11 mouse cellular contexts compared by ENCODE assay signal in the genomic region with DNA sequence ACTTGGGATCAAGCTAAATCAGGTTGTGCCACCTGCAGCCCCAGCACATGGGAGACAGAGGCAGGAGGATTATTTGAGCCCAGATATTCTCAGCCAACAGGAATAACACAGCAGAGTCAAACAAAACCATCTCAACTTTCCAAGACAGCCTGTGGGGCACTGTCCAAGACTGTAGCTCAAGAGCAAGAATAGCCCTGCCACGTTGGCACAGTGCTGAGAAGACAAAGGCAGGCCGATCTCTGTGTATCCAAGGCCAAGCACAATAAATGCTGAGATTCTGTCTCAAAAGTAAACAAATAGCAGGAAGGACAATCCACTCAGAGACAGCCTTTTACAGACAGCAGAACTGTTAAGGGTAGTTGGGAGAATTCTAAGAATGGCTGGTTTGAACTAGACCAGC. TPM values are rescaled to one million over a fixed set of nuclear protein-coding genes. Genes with fewer than 3 reads are reported as not detected.
DNase-seq lines count a peak whose midpoint lies in the region; ATAC-seq lines count a peak whose summit lies in the region.
"Had no signal": no experiment of that assay in that cellular context is flagged by ENCODE, and none has a peak within 500 bp of the region (broad histone marks: within the 10 kb centered on the region; RNA-seq: fewer than 3 reads in every experiment).

No protein-coding gene starts in this region.

- no peak overlapping the region for H3K4me3 ChIP-seq in kidney, embryonic 14.5 days (ENCODE audit: low read length)
- no peak overlapping the region for H3K4me3 ChIP-seq in embryonic facial prominence, embryonic 14.5 days (ENCODE audit: low read depth, low read length)
- no peak overlapping the region for H3K4me3 ChIP-seq in intestine, embryonic 16.5 days (ENCODE audit: low read length)
- H3K4me3 ChIP-seq: limb, embryonic 15.5 days had no signal

- no peaks in the 10 kb centered on the region for H3K9me3 ChIP-seq in kidney, embryonic 14.5 days (ENCODE audit: control insufficient read depth, low read length)
- no peaks in the 10 kb centered on the region for H3K9me3 ChIP-seq in embryonic facial prominence, embryonic 14.5 days (ENCODE audit: control insufficient read depth, low read length)
- H3K9me3 ChIP-seq in intestine, embryonic 16.5 days (ENCODE audit: control insufficient read depth, low read length) = no peaks in the 10 kb centered on the region
- H3K9me3 ChIP-seq: limb, embryonic 15.5 days had no signal

- no peak for ATAC-seq in kidney, embryonic 14.5 days (ENCODE audit: low FRiP score, low TSS enrichment)
- ATAC-seq in embryonic facial prominence, embryonic 14.5 days (ENCODE audit: low read depth) = no peak
- ATAC-seq in intestine, embryonic 16.5 days = peak; percentile 31

- peaks cover 18% of the 10 kb centered on the region for H3K4me1 ChIP-seq in kidney, embryonic 14.5 days (ENCODE audit: control insufficient read depth, insufficient read depth, low read length)
- peaks cover 12% of the 10 kb centered on the region for H3K4me1 ChIP-seq in embryonic facial prominence, embryonic 14.5 days (ENCODE audit: control insufficient read depth, insufficient read depth, low read length)
- H3K4me1 ChIP-seq in intestine, embryonic 16.5 days (ENCODE audit: control insufficient read depth, insufficient read depth, low read length) = peaks cover 41% of the 10 kb centered on the region

- no peaks in the 10 kb centered on the region for H3K27me3 ChIP-seq in kidney, embryonic 14.5 days (ENCODE audit: control insufficient read depth, insufficient read depth, low read length)
- H3K27me3 ChIP-seq in embryonic facial prominence, embryonic 14.5 days (replicated peaks; ENCODE audit: control insufficient read depth, insufficient read depth, low read length) = no peaks in the 10 kb centered on the region
- no peaks in the 10 kb centered on the region for H3K27me3 ChIP-seq in intestine, embryonic 16.5 days (replicated peaks; ENCODE audit: control insufficient read depth, insufficient read depth, low read length)
- H3K27me3 ChIP-seq: limb, embryonic 15.5 days had no signal

- peaks cover 2% of the 10 kb centered on the region; the same call in 1 of the 2 replicates for H3K36me3 ChIP-seq in kidney, embryonic 14.5 days (ENCODE audit: control insufficient read depth, insufficient read depth, low read length)
- H3K36me3 ChIP-seq in embryonic facial prominence, embryonic 14.5 days (ENCODE audit: control insufficient read depth, insufficient read depth, low read length) = 0 out of 2 replicates have a peak, but pooled peaks cover under 1% of the 10 kb centered on the region
- no peaks in the 10 kb centered on the region for H3K36me3 ChIP-seq in intestine, embryonic 16.5 days (ENCODE audit: control insufficient read depth, insufficient read depth, low read length)

- DNase-seq in kidney, adult 9 months = no peak
- DNase-seq in A20 (ENCODE audit: low read depth, low spot score) = peak; percentile 26
- DNase-seq in embryonic facial prominence, embryonic 14.5 days (ENCODE audit: low spot score) = no peak
- no peak for DNase-seq in adrenal gland, postnatal 10 days
- DNase-seq in left cerebral cortex, adult 11 months (ENCODE audit: low spot score) = no peak
- DNase-seq: cerebellum, adult 11-12 months; right cerebral cortex, postnatal 25 days; thymus, postnatal 14 days had no signal

- H3K4me2 ChIP-seq in kidney, embryonic 14.5 days (replicated peaks; ENCODE audit: low read depth, low read length) = no peak overlapping the region
- no peak overlapping the region for H3K4me2 ChIP-seq in embryonic facial prominence, embryonic 14.5 days (ENCODE audit: low read depth, low read length)
- H3K4me2 ChIP-seq in intestine, embryonic 16.5 days (ENCODE audit: low read depth, low read length) = no peak overlapping the region
- H3K4me2 ChIP-seq: limb, embryonic 15.5 days had no signal

- H3K9ac ChIP-seq in kidney, embryonic 14.5 days (ENCODE audit: low read depth, low read length) = no peak overlapping the region
- H3K9ac ChIP-seq in embryonic facial prominence, embryonic 14.5 days (ENCODE audit: low read depth, low read length) = no peak overlapping the region
- H3K9ac ChIP-seq in intestine, embryonic 16.5 days (ENCODE audit: low read depth, low read length) = no peak overlapping the region
- H3K9ac ChIP-seq: limb, embryonic 15.5 days had no signal

- 67% methylated on average over 2 of the region's 2 CpGs for WGBS in kidney, embryonic 14.5 days
- WGBS in embryonic facial prominence, embryonic 14.5 days = 57% methylated on average over 2 of the region's 2 CpGs
- WGBS in intestine, embryonic 16.5 days = 19% methylated on average over 2 of the region's 2 CpGs

- peak overlapping the region; percentile 66 for H3K27ac ChIP-seq in kidney, embryonic 14.5 days (ENCODE audit: low read depth, low read length)
- H3K27ac ChIP-seq in embryonic facial prominence, embryonic 14.5 days (replicated peaks; ENCODE audit: low read depth, low read length) = peak overlapping the region; percentile 54; the same call in 1 of the 2 replicates
- H3K27ac ChIP-seq in intestine, embryonic 16.5 days (ENCODE audit: low read length) = peak overlapping the region; percentile 81
- H3K27ac ChIP-seq: limb, embryonic 15.5 days had no signal

RNA-seq across cellular contexts. Expression of gene Naif1, which starts 10.1 kb away (rescaled TPM):
- polyA plus RNA-seq in kidney, embryonic 14.5 days (2014; fragmentation: Nextera tagmentation; extraction: Ambion mirVana) = 6.4 and 6.8 TPM in 2 replicates
- polyA plus RNA-seq in embryonic facial prominence, embryonic 14.5 days (2014; fragmentation: Nextera tagmentation; extraction: Ambion mirVana) = 4.9 and 5.6 TPM in 2 replicates
- 5.1 and 5.3 TPM in 2 replicates for polyA plus RNA-seq in intestine, embryonic 16.5 days (2015; fragmentation: Nextera tagmentation; extraction: Ambion mirVana)
- total RNA-seq in adrenal gland, postnatal 10 days (2021) = 1 to 10 TPM; 3.6 to 3.7 TPM

RNA-seq across cellular contexts. Expression of gene Slc25a25, which starts 11.1 kb away (rescaled TPM):
- polyA plus RNA-seq in kidney, embryonic 14.5 days (2014; fragmentation: Nextera tagmentation; extraction: Ambion mirVana) = 10.7 and 14.8 TPM in 2 replicates
- 15.8 and 17.0 TPM in 2 replicates for polyA plus RNA-seq in embryonic facial prominence, embryonic 14.5 days (2014; fragmentation: Nextera tagmentation; extraction: Ambion mirVana)
- 19.3 and 19.9 TPM in 2 replicates for polyA plus RNA-seq in intestine, embryonic 16.5 days (2015; fragmentation: Nextera tagmentation; extraction: Ambion mirVana)
- 100 to 1,000 TPM in 1 of 2 experiments, 10 to 100 TPM in 1; 36.5 to 121 TPM for total RNA-seq in adrenal gland, postnatal 10 days (2021)

RNA-seq across cellular contexts. Expression of gene Ptges2, which starts 44.5 kb away (rescaled TPM):
- 32.2 and 36.4 TPM in 2 replicates for polyA plus RNA-seq in kidney, embryonic 14.5 days (2014; fragmentation: Nextera tagmentation; extraction: Ambion mirVana)
- 28.0 and 33.5 TPM in 2 replicates for polyA plus RNA-seq in embryonic facial prominence, embryonic 14.5 days (2014; fragmentation: Nextera tagmentation; extraction: Ambion mirVana)
- polyA plus RNA-seq in intestine, embryonic 16.5 days (2015; fragmentation: Nextera tagmentation; extraction: Ambion mirVana) = 49.1 and 49.8 TPM in 2 replicates
- total RNA-seq in adrenal gland, postnatal 10 days (2021) = 10 to 100 TPM; 91.7 to 98.5 TPM

RNA-seq across cellular contexts. Expression of gene Lcn2, which starts 52.1 kb away (rescaled TPM):
- polyA plus RNA-seq in kidney, embryonic 14.5 days (2014; fragmentation: Nextera tagmentation; extraction: Ambion mirVana) = 1.6 and 1.7 TPM in 2 replicates
- polyA plus RNA-seq in embryonic facial prominence, embryonic 14.5 days (2014; fragmentation: Nextera tagmentation; extraction: Ambion mirVana) = 4.0 and 7.9 TPM in 2 replicates
- 2.2 and 4.2 TPM in 2 replicates for polyA plus RNA-seq in intestine, embryonic 16.5 days (2015; fragmentation: Nextera tagmentation; extraction: Ambion mirVana)
- total RNA-seq in adrenal gland, postnatal 10 days (2021) = 10 to 100 TPM; 12.0 to 21.8 TPM

RNA-seq across cellular contexts. Expression of gene 1110008P14Rik, which starts 58.4 kb away (rescaled TPM):
- 50.1 and 52.0 TPM in 2 replicates for polyA plus RNA-seq in kidney, embryonic 14.5 days (2014; fragmentation: Nextera tagmentation; extraction: Ambion mirVana)
- polyA plus RNA-seq in embryonic facial prominence, embryonic 14.5 days (2014; fragmentation: Nextera tagmentation; extraction: Ambion mirVana) = 67.7 and 79.7 TPM in 2 replicates
- polyA plus RNA-seq in intestine, embryonic 16.5 days (2015; fragmentation: Nextera tagmentation; extraction: Ambion mirVana) = 44.2 and 45.8 TPM in 2 replicates
- total RNA-seq in adrenal gland, postnatal 10 days (2021) = 100 to 1,000 TPM; 143 to 149 TPM
